Mouse (Mus musculus) layer of hippocampus, adult 18-20 months (tissue): ENCODE measurements at regions not wholly inside any gene's neighbourhood (a gene's known extent, or its start where the extent isn't known, plus 50 kb on each side); places are given as distances from the start of the nearest gene placed in this dataset.
"Not testable (repeated sequence)": the region's sequence is repeated elsewhere in the genome, so short reads cannot be mapped to it uniquely, and the experiment has no call there.

Source experiments
- DNase-seq, 2 experiments: peaks; one replicate each; pipeline ENCODE4 v3.0.0; 2022; ENCODE audit warnings: low spot score in 2 of 2

GRCm38 (mm10) chr4:131149466-131149865 lies 205.3 kb downstream of the Matn1 start:
- no peak for DNase-seq

GRCm38 (mm10) chr4:131159712-131160111 lies 215.5 kb downstream of the Matn1 start:
- no peak for DNase-seq

GRCm38 (mm10) chr4:131160135-131160534 lies 215.9 kb downstream of the Matn1 start:
- no peak for DNase-seq

GRCm38 (mm10) chr4:131161501-131161900 lies 217.3 kb downstream of the Matn1 start:
- DNase-seq = peak in 1 of 2 experiments; percentile 10

DNA sequence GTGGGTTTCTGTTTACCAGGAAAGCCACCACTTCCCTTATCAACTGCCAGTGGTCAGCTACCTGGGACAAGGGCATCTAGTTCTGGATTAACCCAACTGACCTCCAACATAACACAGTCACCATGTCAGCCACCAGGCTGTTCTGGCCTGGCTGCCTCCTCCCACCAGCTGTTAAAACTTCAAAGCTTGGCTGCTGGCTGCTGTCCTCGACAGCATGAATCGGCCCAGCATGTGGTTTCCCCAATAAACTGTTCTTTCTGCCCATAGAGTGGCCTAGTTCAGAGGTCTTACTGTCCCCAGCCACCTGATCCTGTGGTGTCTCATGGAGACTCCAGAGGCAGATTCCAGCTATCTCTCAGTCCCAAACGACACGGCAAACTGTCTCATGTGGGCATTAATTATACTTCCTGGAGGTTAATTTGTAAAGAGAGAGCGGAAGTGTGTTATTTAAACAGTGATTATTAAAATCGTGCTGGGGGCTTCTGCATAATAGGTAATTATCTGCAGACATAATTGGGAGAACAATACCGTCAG lies 219.7 kb downstream of the Matn1 start:
- no peak for DNase-seq

DNA sequence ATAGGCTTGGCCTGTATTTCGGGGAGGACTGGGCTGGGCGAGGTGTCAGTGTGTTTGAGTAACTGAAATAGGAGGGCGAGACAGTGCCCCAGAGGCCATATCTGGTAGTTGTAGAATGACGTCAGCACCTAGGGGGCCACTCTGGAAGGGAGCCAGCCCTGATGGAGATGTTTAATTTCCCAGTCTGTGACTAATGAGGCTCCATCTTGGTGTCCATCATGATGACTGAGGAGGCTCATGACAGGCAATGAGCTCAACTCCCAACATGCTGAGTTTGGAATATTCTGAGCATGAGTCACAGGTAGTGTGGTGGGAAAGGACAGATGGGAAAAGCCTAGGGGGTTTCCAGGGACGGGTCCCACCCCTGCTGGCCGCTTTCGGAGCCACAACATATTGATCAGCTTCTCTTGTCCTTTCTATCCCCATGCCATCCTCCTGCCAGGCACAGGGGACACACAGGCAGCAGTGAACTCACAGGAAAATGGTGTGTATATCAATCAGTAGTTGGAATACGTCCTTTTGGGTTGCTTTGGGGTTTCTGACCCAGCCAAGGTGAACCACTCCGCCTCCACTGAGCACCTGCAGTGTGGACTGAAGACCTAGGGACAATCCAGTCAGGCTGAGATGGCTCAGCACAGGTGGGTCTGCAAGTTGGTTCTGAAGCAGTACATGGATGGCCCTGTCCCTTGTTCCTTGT lies 222.5 kb downstream of the Matn1 start:
- no peak for DNase-seq

- no peak for DNase-seq
Observed at GRCm38 (mm10) chr4:131167921-131168320, 223.7 kb downstream of the Matn1 start.

DNA sequence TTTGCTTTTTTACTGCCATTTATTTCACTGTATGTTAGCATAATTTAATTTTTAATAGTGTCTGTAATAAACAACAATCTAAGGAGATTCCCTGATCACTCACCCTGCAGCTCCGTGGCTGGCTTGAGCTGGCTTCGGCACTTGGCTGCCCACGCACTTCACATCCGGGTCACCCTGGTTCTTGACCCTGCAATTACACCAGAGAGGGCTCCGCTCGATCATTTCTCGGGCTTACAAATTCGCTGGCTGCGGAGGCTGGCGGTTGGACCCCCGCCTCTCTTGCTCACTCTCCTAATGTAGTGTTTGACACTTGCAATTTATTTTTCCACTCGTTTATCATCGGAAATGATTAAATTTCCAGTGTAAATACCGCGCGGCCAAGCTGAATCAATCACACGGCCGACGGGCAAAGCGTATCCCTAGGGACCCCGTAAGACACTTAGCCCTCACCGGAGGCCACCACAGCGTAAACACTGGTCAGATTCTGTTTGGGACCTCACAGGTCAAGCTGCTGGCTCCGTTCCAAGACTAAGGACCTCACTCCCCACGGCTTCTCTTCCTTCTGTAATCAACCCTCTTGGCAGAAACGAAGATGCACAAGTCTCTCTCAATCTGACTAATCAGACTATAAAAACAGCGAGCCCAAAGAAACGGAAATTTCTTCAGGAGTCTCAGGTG lies 229.7 kb downstream of the Matn1 start:
- DNase-seq = no peak

DNA sequence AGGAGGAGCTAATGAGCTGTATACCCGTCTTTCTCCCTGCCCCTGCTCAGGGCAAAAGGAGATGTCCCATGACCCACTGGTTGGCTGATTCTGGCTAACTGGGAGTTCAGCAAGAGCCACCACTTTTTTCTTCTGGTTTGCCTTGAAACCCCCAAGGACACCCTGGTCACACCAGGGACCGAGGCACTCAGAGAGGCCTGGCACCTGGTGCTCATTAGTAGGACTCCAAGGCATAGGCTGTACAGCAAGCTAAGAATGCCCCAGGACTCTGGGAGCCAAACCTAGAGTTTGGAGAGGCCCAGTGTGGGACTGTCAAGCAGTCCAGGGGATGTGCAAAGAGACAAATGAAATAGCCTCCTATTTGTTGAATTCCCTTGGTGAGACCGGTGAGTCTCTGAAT lies 232.5 kb downstream of the Matn1 start:
- no peak for DNase-seq

GRCm38 (mm10) chr4:131177889-131178288 lies 233.7 kb downstream of the Matn1 start:
- DNase-seq = peak in 1 of 2 experiments; percentile 42

DNA sequence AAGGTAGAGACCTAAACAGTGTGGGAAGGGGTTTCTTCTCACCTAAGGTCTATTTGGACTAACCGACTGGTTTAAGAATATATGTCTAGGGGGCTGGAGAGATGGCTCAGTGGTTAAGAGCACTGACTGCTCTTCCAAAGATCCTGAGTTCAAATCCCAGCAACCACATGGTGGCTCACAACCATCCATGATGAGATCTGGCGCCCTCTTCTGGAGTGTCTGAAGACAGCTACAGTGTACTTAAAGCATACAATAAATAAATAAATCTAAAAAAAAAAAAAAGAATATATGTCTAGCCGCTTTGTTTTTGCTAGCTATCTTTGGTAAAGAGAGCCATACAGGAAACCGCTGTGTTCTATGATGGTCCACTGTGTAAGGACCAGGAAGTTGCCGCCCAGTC lies 234.5 kb downstream of the Matn1 start:
- DNase-seq = not testable (repeated sequence)

DNA sequence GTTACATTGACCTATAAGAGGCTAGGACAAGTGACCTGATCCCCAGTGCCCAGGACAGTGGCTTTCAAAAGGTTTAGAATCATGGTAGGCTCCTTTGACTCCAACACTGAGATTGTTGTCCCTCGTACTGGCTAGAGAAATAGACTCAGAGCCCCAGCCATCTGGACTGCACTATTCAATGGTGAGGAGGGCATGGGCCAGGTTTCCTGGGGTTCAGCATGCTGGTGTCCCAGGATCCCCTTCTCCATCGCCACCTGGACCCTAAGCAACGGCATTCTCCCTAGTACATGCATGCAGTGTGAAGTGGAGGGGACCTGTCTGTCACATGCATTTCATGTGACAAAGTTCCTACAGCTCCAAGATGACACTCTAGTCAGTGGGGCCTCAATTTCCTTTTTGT lies 243.9 kb downstream of the Matn1 start:
- no peak for DNase-seq

DNA sequence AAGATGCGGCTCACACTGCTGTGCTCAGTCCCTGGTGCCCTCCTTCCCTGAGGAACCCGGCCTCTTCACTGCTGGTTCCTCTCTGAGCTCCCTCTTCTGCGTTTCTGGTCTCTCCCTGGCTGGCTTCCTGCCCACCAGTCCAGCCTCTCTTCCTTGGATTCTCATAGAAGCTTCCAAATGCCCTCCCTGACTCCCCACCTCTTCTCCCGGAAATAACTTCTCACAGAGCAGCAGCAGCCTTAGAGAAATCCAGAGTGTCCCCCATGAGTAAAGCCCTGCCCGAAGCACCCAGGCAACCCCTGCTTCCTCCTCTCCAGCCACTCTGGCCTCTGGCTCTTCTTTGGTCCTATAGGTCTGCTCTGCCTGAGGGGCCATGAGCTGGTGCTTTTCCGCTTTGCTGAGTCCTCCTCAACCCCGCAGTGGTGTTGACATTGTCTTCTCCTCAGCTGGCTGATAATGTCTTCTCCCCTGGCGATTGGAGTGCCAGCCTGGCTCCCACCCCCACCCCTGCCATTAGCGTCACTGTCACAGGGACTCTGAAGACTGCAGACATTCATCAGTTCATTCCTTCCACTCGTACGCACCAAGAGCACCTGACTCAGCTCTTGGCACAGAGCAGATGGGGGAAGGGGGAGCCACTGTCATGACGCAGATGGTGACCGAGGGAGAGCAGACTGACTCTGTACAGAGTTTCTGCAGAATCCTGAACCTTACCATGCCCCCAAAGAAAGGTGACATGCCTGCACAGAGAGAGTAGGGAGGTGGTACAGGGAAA lies 247.1 kb downstream of the Matn1 start:
- peak; percentile 33 to 43 for DNase-seq

DNA sequence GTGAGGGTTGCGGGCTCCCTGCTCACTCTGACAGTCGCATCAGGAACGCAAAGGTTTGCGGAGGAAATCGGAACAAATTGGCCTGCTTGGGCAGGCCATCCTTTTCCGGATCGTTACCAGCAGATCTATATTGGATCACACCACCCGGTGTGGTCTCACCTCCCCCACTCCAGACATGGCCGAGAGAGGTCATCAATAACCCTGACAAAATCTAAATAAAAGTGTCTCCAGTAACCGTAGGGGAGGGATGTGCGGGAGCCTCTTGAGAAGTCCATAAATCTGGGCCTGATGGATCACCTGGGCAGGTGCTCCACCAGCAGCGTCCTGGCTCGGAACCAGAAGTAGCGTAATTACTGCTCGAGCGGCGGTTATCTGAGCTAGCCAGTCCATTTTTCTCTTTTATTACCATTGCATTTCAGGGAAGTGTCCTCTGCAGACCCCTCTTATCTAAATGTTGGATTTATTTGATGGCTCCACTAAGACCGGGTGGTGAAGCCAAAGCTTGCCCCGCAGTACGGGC lies 249.8 kb downstream of the Matn1 start:
- DNase-seq = no peak

GRCm38 (mm10) chr4:131196147-131196546 lies 252.0 kb downstream of the Matn1 start:
- DNase-seq = no peak

GRCm38 (mm10) chr4:131203721-131204120 lies 259.5 kb downstream of the Matn1 start:
- DNase-seq = no peak

GRCm38 (mm10) chr4:131204722-131205121 lies 260.5 kb downstream of the Matn1 start:
- no peak for DNase-seq

DNA sequence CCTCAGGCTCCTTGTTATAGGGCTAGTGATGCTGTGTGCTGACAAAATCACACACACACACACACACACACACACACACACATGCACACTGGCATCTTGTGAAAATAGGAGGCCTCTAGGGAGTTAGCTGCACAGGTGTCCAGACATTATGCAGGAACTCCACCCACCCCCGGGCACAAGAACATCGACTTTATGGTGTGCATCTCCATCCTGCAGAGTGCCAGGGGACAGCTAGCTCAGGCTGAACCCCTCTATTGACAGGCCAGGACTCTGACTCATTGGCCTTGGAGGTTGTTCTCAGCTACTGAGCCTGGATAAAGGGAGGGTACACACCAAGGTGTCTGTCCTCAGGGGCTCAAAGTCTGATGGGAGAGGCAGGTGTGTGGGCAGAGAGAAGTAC lies 260.9 kb downstream of the Matn1 start:
- no peak for DNase-seq

- DNase-seq = peak in 1 of 2 experiments; percentile 24
Observed at GRCm38 (mm10) chr4:131205685-131206084, 261.5 kb downstream of the Matn1 start.

DNA sequence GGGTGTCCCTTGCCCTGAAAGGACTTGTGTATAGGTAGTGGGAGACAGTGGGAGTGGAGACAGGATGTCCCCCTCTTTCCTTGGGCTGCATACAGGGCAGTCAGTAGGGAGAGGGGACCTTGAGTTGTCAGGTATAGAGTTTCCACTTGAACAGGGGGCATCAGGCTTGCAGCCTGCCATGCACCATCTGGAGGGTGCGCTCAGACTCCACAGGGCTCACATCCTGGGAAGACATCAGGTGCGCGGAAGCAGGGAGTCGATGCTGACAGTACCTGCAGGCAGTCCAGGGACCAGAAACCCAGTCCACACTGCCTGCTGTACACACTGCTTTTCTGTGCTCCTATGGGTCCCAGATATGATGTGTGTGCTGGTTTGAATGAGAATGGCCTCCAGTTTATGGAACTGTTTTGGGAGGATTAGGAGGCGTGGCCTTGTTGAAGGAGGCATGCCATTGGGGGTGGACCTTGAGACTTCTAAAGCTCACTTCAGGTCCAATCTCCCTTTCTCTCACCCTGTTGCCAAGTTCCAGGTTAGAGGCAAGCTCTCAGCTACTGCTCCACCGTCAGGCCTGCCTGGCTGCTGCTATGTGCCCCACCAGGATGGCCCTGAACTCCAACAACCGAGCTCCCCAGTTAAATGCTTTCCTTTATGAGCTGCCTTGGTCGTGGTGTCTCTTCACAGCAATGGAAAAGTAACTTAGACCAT lies 262.1 kb downstream of the Matn1 start:
- DNase-seq = no peak

GRCm38 (mm10) chr4:131206886-131207200 lies 262.7 kb downstream of the Matn1 start:
- no peak for DNase-seq
